8 mouse cellular contexts compared by ENCODE assay signal in genomic region chr2:173586118-173586968, GRCm38 (mm10). TPM values are rescaled to one million over a fixed set of nuclear protein-coding genes. Genes with fewer than 3 reads are reported as not detected.
DNase-seq lines count a peak whose midpoint lies in the region; ATAC-seq and TF ChIP-seq lines count a peak whose summit lies in the region.

No protein-coding gene starts in this region.

- peak overlapping the region; percentile 72 for H3K4me2 ChIP-seq in heart, embryonic 15.5 days
- peak overlapping the region; percentile 75 for H3K4me2 ChIP-seq in lung, embryonic 15.5 days

- peak; percentile 79 for TF ChIP-seq CTCF in bone marrow macrophage, adult 2 months (IDR thresholded peaks at IDR 0.05; ENCODE audit: low read depth, low read length)

- TF ChIP-seq POLR2A in bone marrow macrophage, adult 2 months (IDR thresholded peaks at IDR 0.05; ENCODE audit: borderline replicate concordance, low read depth, low read length): no peak

- H3K4me1 ChIP-seq in bone marrow macrophage, adult 2 months (ENCODE audit: control insufficient read depth, insufficient read depth, low read length): no peaks in the 10 kb centered on the region
- peaks cover 13% of the 10 kb centered on the region; the same call in 1 of the 2 replicates for H3K4me1 ChIP-seq in heart, embryonic 15.5 days (replicated peaks)
- H3K4me1 ChIP-seq in lung, embryonic 15.5 days: peaks cover 9% of the 10 kb centered on the region

- WGBS in heart, embryonic 15.5 days: under 1% methylated on average over 68 of the region's 68 CpGs
- under 1% methylated on average over 68 of the region's 68 CpGs for WGBS in lung, embryonic 15.5 days

- DNase-seq in CD4-positive, CD25-positive, alpha-beta regulatory T cell, adult 2 months (ENCODE audit: low read depth, low spot score): peak; percentile 86
- peak; percentile 84 for DNase-seq in kidney, postnatal 10 days
- peak; percentile 72 for DNase-seq in thymus, postnatal 0 days (ENCODE audit: low spot score)

- H3K9ac ChIP-seq in heart, embryonic 15.5 days: peak overlapping the region; percentile 42
- H3K9ac ChIP-seq in lung, embryonic 15.5 days: 0 out of 2 replicates have a peak overlapping the region, but pooled peaks have one; percentile 23

- no peak overlapping the region for H3K27ac ChIP-seq in bone marrow macrophage, adult 2 months (ENCODE audit: insufficient read depth, low read depth, low read length)
- H3K27ac ChIP-seq in heart, embryonic 15.5 days: no peak overlapping the region
- no peak overlapping the region for H3K27ac ChIP-seq in lung, embryonic 15.5 days

- peak; percentile 71 for ATAC-seq in erythroblast, adult 5-6 weeks (replicated peaks; ENCODE audit: low FRiP score, poor library complexity, severe bottlenecking)
- ATAC-seq in heart, embryonic 15.5 days (replicated peaks; ENCODE audit: insufficient number of reproducible peaks, insufficient read depth, low FRiP score, low read depth): no peak; the same call in 1 of the 2 replicates
- ATAC-seq in lung, embryonic 15.5 days (ENCODE audit: borderline replicate concordance, extremely low read depth, low FRiP score, low TSS enrichment): peak; percentile 24; the same call in 1 of the 2 replicates
- peak; percentile 44; the same call in 1 of the 2 replicates for ATAC-seq in neutrophil, adult 5-6 weeks (ENCODE audit: extremely low read depth, insufficient number of reproducible peaks, low FRiP score, poor library complexity, severe bottlenecking)

- no peaks in the 10 kb centered on the region for H3K36me3 ChIP-seq in heart, embryonic 15.5 days
- H3K36me3 ChIP-seq in lung, embryonic 15.5 days: no peaks in the 10 kb centered on the region

- peak overlapping the region; percentile 49 for H3K4me3 ChIP-seq in bone marrow macrophage, adult 2 months (ENCODE audit: insufficient read depth, low read length)
- H3K4me3 ChIP-seq in heart, embryonic 15.5 days: peak overlapping the region; percentile 44
- H3K4me3 ChIP-seq in lung, embryonic 15.5 days: peak overlapping the region; percentile 40

- peaks cover 30% of the 10 kb centered on the region for H3K27me3 ChIP-seq in heart, embryonic 15.5 days
- peaks cover 39% of the 10 kb centered on the region for H3K27me3 ChIP-seq in lung, embryonic 15.5 days

- no peaks in the 10 kb centered on the region for H3K9me3 ChIP-seq in heart, embryonic 15.5 days (replicated peaks)
- H3K9me3 ChIP-seq in lung, embryonic 15.5 days: no peaks in the 10 kb centered on the region

RNA-seq across cellular contexts. Expression of gene Ankrd60, which starts 8.2 kb away (rescaled TPM):
- not detected in 2 replicates for polyA plus RNA-seq in bone marrow macrophage, adult 2 months (2012; ENCODE audit: insufficient read depth, insufficient read length, missing spikeins)
- total RNA-seq in erythroblast, adult 5-6 weeks (2015; ENCODE audit: low replicate concordance): not detected in 2 replicates
- total RNA-seq in erythroblast, adult 5-6 weeks (2017; ENCODE audit: low replicate concordance): not detected in 2 replicates
- polyA plus RNA-seq in heart, embryonic 15.5 days (2015; fragmentation: Nextera tagmentation; extraction: Ambion mirVana): not detected in 2 replicates
- polyA plus RNA-seq in lung, embryonic 15.5 days (2015; fragmentation: Nextera tagmentation; extraction: Ambion mirVana): not detected in 2 replicates
- total RNA-seq in neutrophil, adult 5-6 weeks (2017): not detected in 2 replicates
- 0.30 TPM in 1 of 2 replicates, not detected in the other for polyA plus RNA-seq in thymus, postnatal 0 days (2015; fragmentation: Nextera tagmentation; extraction: Ambion mirVana)
